ENCODE assay signal across 10 mouse cellular contexts in the genomic region with DNA sequence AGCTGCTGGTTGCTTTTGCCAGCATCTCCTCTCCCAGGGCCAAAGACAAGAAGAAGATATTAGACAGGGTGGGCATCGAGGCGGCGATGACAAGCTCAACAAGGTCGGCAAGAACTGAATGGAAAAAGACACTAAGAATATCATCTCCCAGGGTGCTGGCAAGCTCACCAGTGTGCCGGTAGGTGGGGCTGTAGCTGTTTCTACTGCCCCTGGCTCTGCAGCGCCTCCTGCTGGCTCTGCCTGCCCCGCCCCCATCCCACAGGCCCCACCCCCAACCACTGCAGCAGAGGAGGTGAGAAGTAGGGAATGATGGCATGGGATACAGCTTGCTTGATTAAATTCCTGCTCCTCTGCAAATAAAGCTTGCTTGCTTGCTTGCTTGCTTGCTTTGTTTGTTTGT. TPM values are rescaled to one million over a fixed set of nuclear protein-coding genes. Genes with fewer than 3 reads are reported as not detected.
DNase-seq lines count a peak whose midpoint lies in the region; ATAC-seq and TF ChIP-seq lines count a peak whose summit lies in the region.
"Had no signal": no experiment of that assay in that cellular context is flagged by ENCODE, and none has a peak within 500 bp of the region (broad histone marks: within the 10 kb centered on the region; RNA-seq: fewer than 3 reads in every experiment).

No protein-coding gene starts in this region.

- H3K4me1 ChIP-seq in kidney, embryonic 15.5 days = peaks cover 27% of the 10 kb centered on the region
- H3K4me1 ChIP-seq in liver, embryonic 14.5 days (replicated peaks; ENCODE audit: control insufficient read depth in 2 of 2, insufficient read depth in 2 of 2, low read length in 1 of 2) = peaks cover 9 to 13% of the 10 kb centered on the region in 2 experiments

- 37% methylated on average over 7 of the region's 7 CpGs for WGBS in kidney, embryonic 15.5 days
- WGBS in liver, embryonic 14.5 days (ENCODE audit: insufficient replicate concordance) = 17% methylated on average over 7 of the region's 7 CpGs

- no peak for TF ChIP-seq EP300 in liver, embryonic 14.5 days (IDR thresholded peaks at IDR 0.05; ENCODE audit: low read depth)

- no peak overlapping the region for H3K27ac ChIP-seq in kidney, embryonic 15.5 days
- H3K27ac ChIP-seq in liver, embryonic 14.5 days = no peak overlapping the region
- H3K27ac ChIP-seq: macrophage had no signal

- H3K4me2 ChIP-seq in kidney, embryonic 15.5 days = no peak overlapping the region
- no peak overlapping the region for H3K4me2 ChIP-seq in liver, embryonic 14.5 days (ENCODE audit: low read depth)

- H3K9ac ChIP-seq in kidney, embryonic 15.5 days = no peak overlapping the region
- no peak overlapping the region for H3K9ac ChIP-seq in liver, embryonic 14.5 days (replicated peaks)

- H3K4me3 ChIP-seq in kidney, embryonic 15.5 days (replicated peaks) = no peak overlapping the region
- H3K4me3 ChIP-seq in liver, embryonic 14.5 days (ENCODE audit: insufficient read depth in 1 of 2, low read depth in 2 of 2, low read length in 2 of 2) = no peak overlapping the region
- H3K4me3 ChIP-seq: erythroblast, embryonic 14.5 days had no signal

- H3K9me3 ChIP-seq in kidney, embryonic 15.5 days (replicated peaks) = no peaks in the 10 kb centered on the region
- H3K9me3 ChIP-seq in liver, embryonic 14.5 days (ENCODE audit: control insufficient read depth, low read length) = no peaks in the 10 kb centered on the region

- peak; percentile 49 for DNase-seq in kidney, adult 18-20 months
- DNase-seq in CD4-positive helper T cell, adult 2 months (ENCODE audit: low read depth, low spot score) = peak; percentile 69
- peak; percentile 89 for DNase-seq in ZHBTc4 (ENCODE audit: low read depth, low spot score)
- DNase-seq in liver, embryonic 14.5 days (ENCODE audit: low read depth in 3 of 3, low spot score in 3 of 3) = peak; percentile 38 to 45 (median 39)
- DNase-seq in spleen, postnatal 36 days (ENCODE audit: low spot score in 2 of 2) = peak; percentile 16 to 37
- DNase-seq in cerebellum, adult 11-12 months = no peak

- no peak for ATAC-seq in kidney, embryonic 15.5 days (replicated peaks; ENCODE audit: low FRiP score)
- ATAC-seq in erythroid progenitor cell, adult 5-6 weeks (replicated peaks; ENCODE audit: low FRiP score, poor library complexity, severe bottlenecking) = peak; percentile 63
- 0 out of 2 replicates have a peak, but pooled peaks have one; percentile 33 for ATAC-seq in liver, embryonic 14.5 days (ENCODE audit: insufficient read depth)

- peaks cover 25% of the 10 kb centered on the region for H3K27me3 ChIP-seq in kidney, embryonic 15.5 days
- peaks cover 7% of the 10 kb centered on the region for H3K27me3 ChIP-seq in liver, embryonic 14.5 days (ENCODE audit: control insufficient read depth, insufficient read depth, low read length)

- peak; percentile 94 for TF ChIP-seq CTCF in liver, embryonic 14.5 days (IDR thresholded peaks at IDR 0.05; ENCODE audit: low read depth)

- no peaks in the 10 kb centered on the region for H3K36me3 ChIP-seq in kidney, embryonic 15.5 days
- H3K36me3 ChIP-seq in liver, embryonic 14.5 days (replicated peaks; ENCODE audit: control insufficient read depth, insufficient read depth, low read depth) = no peaks in the 10 kb centered on the region

RNA-seq across cellular contexts. Expression of a gene that starts 3.4 kb away (rescaled TPM):
- polyA plus RNA-seq in kidney, embryonic 15.5 days (2015; fragmentation: Nextera tagmentation; extraction: Ambion mirVana) = 54.1 and 59.4 TPM in 2 replicates
- 21.8 and 33.2 TPM in 2 replicates for total RNA-seq in erythroid progenitor cell, adult 5-6 weeks (2015; ENCODE audit: low replicate concordance)
- 3.0 and 5.9 TPM in 2 replicates for total RNA-seq in erythroid progenitor cell, adult 5-6 weeks (2017; ENCODE audit: low replicate concordance)
- polyA plus RNA-seq in liver, embryonic 14.5 days (2012; rRNA removed) = 6.9 and 12.4 TPM in 2 replicates
- 14.8 and 17.2 TPM in 2 replicates for polyA plus RNA-seq in liver, embryonic 14.5 days (2014; fragmentation: Nextera tagmentation; extraction: Ambion mirVana)

RNA-seq across cellular contexts. Expression of a gene that starts 36.7 kb away (rescaled TPM):
- polyA plus RNA-seq in kidney, embryonic 15.5 days (2015; fragmentation: Nextera tagmentation; extraction: Ambion mirVana) = 61.4 and 74.3 TPM in 2 replicates
- total RNA-seq in erythroid progenitor cell, adult 5-6 weeks (2015; ENCODE audit: low replicate concordance) = 12.6 and 16.9 TPM in 2 replicates
- 12.3 and 31.9 TPM in 2 replicates for total RNA-seq in erythroid progenitor cell, adult 5-6 weeks (2017; ENCODE audit: low replicate concordance)
- polyA plus RNA-seq in liver, embryonic 14.5 days (2012; rRNA removed) = 16.0 and 23.9 TPM in 2 replicates
- polyA plus RNA-seq in liver, embryonic 14.5 days (2014; fragmentation: Nextera tagmentation; extraction: Ambion mirVana) = 21.2 and 22.3 TPM in 2 replicates

RNA-seq across cellular contexts. Expression of a gene that starts 52.8 kb away (rescaled TPM):
- 2.9 and 3.0 TPM in 2 replicates for polyA plus RNA-seq in kidney, embryonic 15.5 days (2015; fragmentation: Nextera tagmentation; extraction: Ambion mirVana)
- 14.4 and 17.2 TPM in 2 replicates for total RNA-seq in erythroid progenitor cell, adult 5-6 weeks (2015; ENCODE audit: low replicate concordance)
- total RNA-seq in erythroid progenitor cell, adult 5-6 weeks (2017; ENCODE audit: low replicate concordance) = 11.9 and 16.9 TPM in 2 replicates
- polyA plus RNA-seq in liver, embryonic 14.5 days (2012; rRNA removed) = 3.6 TPM in 2 replicates
- polyA plus RNA-seq in liver, embryonic 14.5 days (2014; fragmentation: Nextera tagmentation; extraction: Ambion mirVana) = 5.0 and 5.9 TPM in 2 replicates
